Mouse (Mus musculus) cerebellum, adult 9-10 months (tissue): ENCODE data around the gene Hsph1.

Source experiments
- DNase-seq: peaks from one replicate; pipeline ENCODE4 v3.0.0; 2022

The Hsph1 gene

GRCm38 (mm10) chr5:149641277-149641892 lies 5.2 kb upstream of the Hsph1 start:
- no peak for DNase-seq

GRCm38 (mm10) chr5:149637306-149637705 lies 1.1 kb upstream of the Hsph1 start:
- peak; percentile 41 for DNase-seq

GRCm38 (mm10) chr5:149635556-149635955 lies 620 bp downstream of the Hsph1 start:
- no peak for DNase-seq

GRCm38 (mm10) chr5:149634409-149635035 lies 1.7 kb downstream of the Hsph1 start:
- DNase-seq = peak; percentile 20

- no peak for DNase-seq
Measured at GRCm38 (mm10) chr5:149625547-149625946, 10.6 kb downstream of the Hsph1 start.

GRCm38 (mm10) chr5:149623815-149624675 lies 12.1 kb downstream of the Hsph1 start:
- no peak for DNase-seq

GRCm38 (mm10) chr5:149622644-149623043 lies 13.5 kb downstream of the Hsph1 start:
- DNase-seq = no peak

GRCm38 (mm10) chr5:149622152-149622551 lies 14.0 kb downstream of the Hsph1 start:
- DNase-seq = no peak

GRCm38 (mm10) chr5:149617776-149618425 lies 18.3 kb downstream of the Hsph1 start:
- DNase-seq = no peak

GRCm38 (mm10) chr5:149616817-149617216 lies 19.4 kb downstream of the Hsph1 start:
- DNase-seq = no peak

- DNase-seq = no peak
Measured at GRCm38 (mm10) chr5:149616138-149616537, 20.0 kb downstream of the Hsph1 start.

- DNase-seq = no peak
Measured at GRCm38 (mm10) chr5:149612740-149613139, 23.4 kb downstream of the Hsph1 start.

- DNase-seq = no peak
Measured at GRCm38 (mm10) chr5:149612165-149612518, 24.0 kb downstream of the Hsph1 start.

GRCm38 (mm10) chr5:149611476-149612164 lies 24.6 kb downstream of the Hsph1 start:
- DNase-seq = no peak

- DNase-seq = no peak
Measured at GRCm38 (mm10) chr5:149607083-149607720, 29.0 kb downstream of the Hsph1 start.

GRCm38 (mm10) chr5:149603241-149603640 lies 32.9 kb downstream of the Hsph1 start:
- DNase-seq = no peak

- DNase-seq = no peak
Measured at GRCm38 (mm10) chr5:149601996-149602395, 34.2 kb downstream of the Hsph1 start.

GRCm38 (mm10) chr5:149597351-149597750 lies 38.8 kb downstream of the Hsph1 start:
- no peak for DNase-seq

GRCm38 (mm10) chr5:149594215-149594614 lies 42.0 kb downstream of the Hsph1 start:
- DNase-seq = no peak

GRCm38 (mm10) chr5:149589932-149590331 lies 46.2 kb downstream of the Hsph1 start:
- DNase-seq = no peak

GRCm38 (mm10) chr5:149588814-149589534 lies 47.2 kb downstream of the Hsph1 start:
- no peak for DNase-seq
